11 mouse cellular contexts compared by ENCODE assay signal in the genomic region with DNA sequence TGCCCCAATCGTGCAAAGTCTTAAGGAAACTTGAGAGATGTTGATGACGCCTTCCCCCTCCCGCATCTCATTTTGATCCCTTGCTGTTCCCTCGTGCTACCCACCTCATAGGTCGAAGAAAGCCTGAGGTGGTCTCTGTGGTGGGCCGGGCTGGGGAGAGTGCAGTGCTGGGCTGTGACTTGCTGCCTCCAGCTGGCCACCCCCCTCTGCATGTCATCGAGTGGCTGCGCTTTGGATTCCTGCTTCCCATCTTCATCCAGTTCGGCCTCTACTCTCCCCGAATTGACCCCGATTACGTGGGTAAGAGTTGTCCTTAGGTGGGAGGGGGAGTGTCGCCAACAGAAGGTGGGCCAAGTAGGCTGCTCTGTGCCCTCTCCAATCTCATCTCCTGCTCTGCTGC. TPM values are rescaled to one million over a fixed set of nuclear protein-coding genes. Genes with fewer than 3 reads are reported as not detected.
DNase-seq lines count a peak whose midpoint lies in the region; ATAC-seq and TF ChIP-seq lines count a peak whose summit lies in the region.
"Had no signal": no experiment of that assay in that cellular context is flagged by ENCODE, and none has a peak within 500 bp of the region (broad histone marks: within the 10 kb centered on the region; RNA-seq: fewer than 3 reads in every experiment).

No protein-coding gene starts in this region.

- H3K36me3 ChIP-seq in embryonic facial prominence, embryonic 12.5 days: peaks cover 15% of the 10 kb centered on the region; the same call in 1 of the 2 replicates
- peaks cover 24% of the 10 kb centered on the region; the same call in 1 of the 2 replicates for H3K36me3 ChIP-seq in forebrain, embryonic 12.5 days (replicated peaks)
- H3K36me3 ChIP-seq in intestine, embryonic 15.5 days: no peaks in the 10 kb centered on the region
- no peaks in the 10 kb centered on the region for H3K36me3 ChIP-seq in midbrain, postnatal 0 days (ENCODE audit: insufficient read depth, low read length)
- H3K36me3 ChIP-seq: liver, embryonic 13.5 days had no signal

- no peak for TF ChIP-seq CTCF in midbrain, postnatal 0 days (IDR thresholded peaks at IDR 0.05)

- H3K4me3 ChIP-seq in embryonic facial prominence, embryonic 12.5 days: peak overlapping the region; percentile 68
- H3K4me3 ChIP-seq in forebrain, embryonic 12.5 days (replicated peaks): peak overlapping the region; percentile 61
- peak overlapping the region; percentile 53 for H3K4me3 ChIP-seq in intestine, embryonic 15.5 days (replicated peaks)
- H3K4me3 ChIP-seq in midbrain, postnatal 0 days (ENCODE audit: low read depth, low read length): peak overlapping the region; percentile 61
- H3K4me3 ChIP-seq: liver, embryonic 13.5 days had no signal

- 0 out of 2 replicates have a peak overlapping the region, but pooled peaks have one; percentile 6 for H3K9ac ChIP-seq in embryonic facial prominence, embryonic 12.5 days
- peak overlapping the region; percentile 80 for H3K9ac ChIP-seq in forebrain, embryonic 12.5 days
- H3K9ac ChIP-seq in intestine, embryonic 15.5 days: 0 out of 2 replicates have a peak overlapping the region, but pooled peaks have one; percentile 30
- peak overlapping the region; percentile 55; the same call in 1 of the 2 replicates for H3K9ac ChIP-seq in midbrain, postnatal 0 days (replicated peaks; ENCODE audit: low read length, poor library complexity, severe bottlenecking)
- H3K9ac ChIP-seq: liver, embryonic 13.5 days had no signal

- peak overlapping the region; percentile 86 for H3K4me2 ChIP-seq in embryonic facial prominence, embryonic 12.5 days (replicated peaks)
- peak overlapping the region; percentile 91 for H3K4me2 ChIP-seq in forebrain, embryonic 12.5 days
- peak overlapping the region; percentile 85 for H3K4me2 ChIP-seq in intestine, embryonic 15.5 days (replicated peaks)
- H3K4me2 ChIP-seq in midbrain, postnatal 0 days (ENCODE audit: low read depth, low read length, poor library complexity, severe bottlenecking): peak overlapping the region; percentile 78
- H3K4me2 ChIP-seq: liver, embryonic 13.5 days had no signal

- 52% methylated on average over 13 of the region's 13 CpGs for WGBS in embryonic facial prominence, embryonic 12.5 days
- WGBS in forebrain, embryonic 12.5 days: 49% methylated on average over 13 of the region's 13 CpGs
- 68% methylated on average over 13 of the region's 13 CpGs for WGBS in intestine, embryonic 15.5 days
- WGBS in midbrain, postnatal 0 days: 31% methylated on average over 13 of the region's 13 CpGs

- no peak for ATAC-seq in embryonic facial prominence, embryonic 12.5 days (ENCODE audit: insufficient number of reproducible peaks, insufficient read depth, low FRiP score, low TSS enrichment)
- no peak for ATAC-seq in forebrain, embryonic 12.5 days (ENCODE audit: low FRiP score)
- ATAC-seq in intestine, embryonic 15.5 days: no peak
- no peak for ATAC-seq in midbrain, postnatal 0 days (ENCODE audit: low FRiP score)

- DNase-seq in midbrain, postnatal 0 days (ENCODE audit: low spot score): no peak
- DNase-seq in ovary, adult 18-20 months (ENCODE audit: low spot score): no peak
- DNase-seq in left cerebral cortex, adult 11 months (ENCODE audit: low spot score): no peak
- no peak for DNase-seq in adrenal gland, postnatal 4 days (ENCODE audit: low spot score in 2 of 2)
- DNase-seq: heart, postnatal 14 days; liver, embryonic 13.5 days; thymus, adult 2 months had no signal

- H3K4me1 ChIP-seq in embryonic facial prominence, embryonic 12.5 days: peaks cover 48% of the 10 kb centered on the region
- peaks cover 68% of the 10 kb centered on the region for H3K4me1 ChIP-seq in forebrain, embryonic 12.5 days
- peaks cover 66% of the 10 kb centered on the region for H3K4me1 ChIP-seq in intestine, embryonic 15.5 days (replicated peaks)
- H3K4me1 ChIP-seq in midbrain, postnatal 0 days (ENCODE audit: insufficient read depth, low read length): peaks cover 39% of the 10 kb centered on the region

- H3K27ac ChIP-seq in embryonic facial prominence, embryonic 12.5 days: no peak overlapping the region
- peak overlapping the region; percentile 14; the same call in 1 of the 2 replicates for H3K27ac ChIP-seq in forebrain, embryonic 12.5 days
- H3K27ac ChIP-seq in intestine, embryonic 15.5 days: no peak overlapping the region
- no peak overlapping the region for H3K27ac ChIP-seq in midbrain, postnatal 0 days (ENCODE audit: low read depth, low read length)
- H3K27ac ChIP-seq: liver, embryonic 13.5 days had no signal

- H3K27me3 ChIP-seq in embryonic facial prominence, embryonic 12.5 days: no peaks in the 10 kb centered on the region
- H3K27me3 ChIP-seq in forebrain, embryonic 12.5 days: peaks cover 12% of the 10 kb centered on the region; the same call in 1 of the 2 replicates
- H3K27me3 ChIP-seq in intestine, embryonic 15.5 days (replicated peaks): no peaks in the 10 kb centered on the region
- H3K27me3 ChIP-seq in midbrain, postnatal 0 days (ENCODE audit: insufficient read depth, low read length): no peaks in the 10 kb centered on the region

- no peaks in the 10 kb centered on the region for H3K9me3 ChIP-seq in embryonic facial prominence, embryonic 12.5 days
- no peaks in the 10 kb centered on the region for H3K9me3 ChIP-seq in forebrain, embryonic 12.5 days
- no peaks in the 10 kb centered on the region for H3K9me3 ChIP-seq in intestine, embryonic 15.5 days
- H3K9me3 ChIP-seq in midbrain, postnatal 0 days (ENCODE audit: low read length): no peaks in the 10 kb centered on the region
- H3K9me3 ChIP-seq: liver, embryonic 13.5 days had no signal

RNA-seq across cellular contexts. Expression of a gene that starts 3.1 kb away (rescaled TPM):
- polyA plus RNA-seq in embryonic facial prominence, embryonic 12.5 days (2016; fragmentation: Nextera tagmentation; extraction: Ambion mirVana): 79.5 and 84.3 TPM in 2 replicates
- polyA plus RNA-seq in forebrain, embryonic 12.5 days (2016; fragmentation: Nextera tagmentation; extraction: Ambion mirVana): 102 TPM in 2 replicates
- polyA plus RNA-seq in intestine, embryonic 15.5 days (2015; fragmentation: Nextera tagmentation; extraction: Ambion mirVana): 68.7 and 77.8 TPM in 2 replicates
- 40.6 and 53.9 TPM in 2 replicates for total RNA-seq in midbrain, postnatal 0 days (2014; rRNA removed)
- polyA plus RNA-seq in midbrain, postnatal 0 days (2015; fragmentation: Nextera tagmentation; extraction: Ambion mirVana): 25.0 and 29.0 TPM in 2 replicates
- total RNA-seq in adrenal gland, postnatal 4 days (2021): 10 to 100 TPM in 1 of 2 experiments, 1 to 10 TPM in 1; 6.0 to 10.6 TPM

RNA-seq across cellular contexts. Expression of a gene that starts 9.5 kb away (rescaled TPM):
- 0.41 and 0.51 TPM in 2 replicates for polyA plus RNA-seq in embryonic facial prominence, embryonic 12.5 days (2016; fragmentation: Nextera tagmentation; extraction: Ambion mirVana)
- polyA plus RNA-seq in forebrain, embryonic 12.5 days (2016; fragmentation: Nextera tagmentation; extraction: Ambion mirVana): 0.15 TPM in 1 of 2 replicates, not detected in the other
- 2.2 and 2.5 TPM in 2 replicates for polyA plus RNA-seq in intestine, embryonic 15.5 days (2015; fragmentation: Nextera tagmentation; extraction: Ambion mirVana)
- 0.19 and 0.38 TPM in 2 replicates for total RNA-seq in midbrain, postnatal 0 days (2014; rRNA removed)
- polyA plus RNA-seq in midbrain, postnatal 0 days (2015; fragmentation: Nextera tagmentation; extraction: Ambion mirVana): 0.20 and 0.29 TPM in 2 replicates
- total RNA-seq in adrenal gland, postnatal 4 days (2021): 1 to 10 TPM; 1.1 to 1.2 TPM
- total RNA-seq: gastrocnemius, adult 8-10 months had no signal

RNA-seq across cellular contexts. Expression of a gene that starts 15.2 kb away (rescaled TPM):
- polyA plus RNA-seq in embryonic facial prominence, embryonic 12.5 days (2016; fragmentation: Nextera tagmentation; extraction: Ambion mirVana): 80.2 and 80.4 TPM in 2 replicates
- polyA plus RNA-seq in forebrain, embryonic 12.5 days (2016; fragmentation: Nextera tagmentation; extraction: Ambion mirVana): 40.0 and 45.7 TPM in 2 replicates
- 388 and 395 TPM in 2 replicates for polyA plus RNA-seq in intestine, embryonic 15.5 days (2015; fragmentation: Nextera tagmentation; extraction: Ambion mirVana)
- total RNA-seq in midbrain, postnatal 0 days (2014; rRNA removed): 36.3 and 41.6 TPM in 2 replicates
- 36.7 and 41.8 TPM in 2 replicates for polyA plus RNA-seq in midbrain, postnatal 0 days (2015; fragmentation: Nextera tagmentation; extraction: Ambion mirVana)
- total RNA-seq in adrenal gland, postnatal 4 days (2021): 100 to 1,000 TPM; 143 to 153 TPM

RNA-seq across cellular contexts. Expression of a gene that starts 35.9 kb away (rescaled TPM):
- polyA plus RNA-seq in embryonic facial prominence, embryonic 12.5 days (2016; fragmentation: Nextera tagmentation; extraction: Ambion mirVana): 0.95 and 1.1 TPM in 2 replicates
- 1.2 and 2.6 TPM in 2 replicates for polyA plus RNA-seq in forebrain, embryonic 12.5 days (2016; fragmentation: Nextera tagmentation; extraction: Ambion mirVana)
- 1.1 and 1.2 TPM in 2 replicates for polyA plus RNA-seq in intestine, embryonic 15.5 days (2015; fragmentation: Nextera tagmentation; extraction: Ambion mirVana)
- total RNA-seq in midbrain, postnatal 0 days (2014; rRNA removed): 3.1 and 6.3 TPM in 2 replicates
- polyA plus RNA-seq in midbrain, postnatal 0 days (2015; fragmentation: Nextera tagmentation; extraction: Ambion mirVana): 3.9 and 5.4 TPM in 2 replicates
- 1 to 10 TPM; 2.0 to 2.1 TPM for total RNA-seq in adrenal gland, postnatal 4 days (2021)
- total RNA-seq: gastrocnemius, adult 8-10 months had no signal

Comparison
In these comparisons a context has a peak if more than half of its experiments do, and no peak if none do; other contexts are left out.
1. H3K9ac ChIP-seq: peak in every context shown above with its lines; median percentile 80 in forebrain, embryonic 12.5 days; 55 in midbrain, postnatal 0 days; 30 in intestine, embryonic 15.5 days; 6 in embryonic facial prominence, embryonic 12.5 days.